Mouse (Mus musculus) heart, adult 2 months (tissue): ENCODE results near the gene Pim2. TPM values are rescaled to one million over a fixed set of nuclear protein-coding genes. Genes with fewer than 3 reads are reported as not detected.

Experiments
- DNase-seq, 2 experiments: peaks; one replicate each; pipeline ENCODE4 v3.0.0; 2021
- H3K27ac ChIP-seq: fragments of 200-600 bp; 2 replicates; pipeline ENCODE4 v1.8.1; 2022
- H3K27me3 ChIP-seq: fragments of 200-500 bp; 2 replicates; pipeline ENCODE4 v1.6.1; 2012; ENCODE audit warnings: mild to moderate bottlenecking, low read length, inconsistent platforms, mixed read lengths; ENCODE audit not compliant: control insufficient read depth, insufficient read depth
- H3K36me3 ChIP-seq: fragments of 200-500 bp; 2 replicates; pipeline ENCODE4 v1.6.1; 2012; ENCODE audit warnings: low read length, inconsistent platforms; ENCODE audit not compliant: control insufficient read depth, insufficient read depth
- H3K4me1 ChIP-seq: fragments of 200-500 bp; 2 replicates; pipeline ENCODE4 v1.6.1; 2011; ENCODE audit warnings: low read length; ENCODE audit not compliant: control insufficient read depth, insufficient read depth
- H3K4me3 ChIP-seq: fragments of 200-600 bp; 2 replicates; pipeline ENCODE4 v1.8.1; 2022
- H3K79me2 ChIP-seq: fragments of 200-500 bp; replicated peaks from 2 replicates; pipeline ENCODE4 v1.6.1; 2012; ENCODE audit warnings: mild to moderate bottlenecking, inconsistent platforms, low read length, moderate library complexity, mixed read lengths; ENCODE audit not compliant: control insufficient read depth, insufficient read depth
- H3K9ac ChIP-seq: fragments of 200-500 bp; 2 replicates; pipeline ENCODE4 v1.6.1; 2012; ENCODE audit warnings: low read depth, mild to moderate bottlenecking, control low read depth, inconsistent platforms, low read length, mixed read lengths
- CTCF ChIP-seq: fragments of 200-600 bp; IDR thresholded peaks from 2 replicates; pipeline ENCODE4 v1.8.1; 2022; ENCODE audit warnings: antibody characterized with exemption, mild to moderate bottlenecking, moderate library complexity
- EP300 ChIP-seq: fragments of 200-500 bp; IDR thresholded peaks from 2 replicates; pipeline ENCODE4 v1.6.1; 2011; ENCODE audit warnings: low read depth, low read length, control low read depth; ENCODE audit not compliant: insufficient read depth
- POLR2A ChIP-seq: fragments of 200-500 bp; IDR thresholded peaks from 2 replicates; pipeline ENCODE4 v1.6.1; 2011; ENCODE audit warnings: mild to moderate bottlenecking, low read depth, low read length, control low read depth; ENCODE audit not compliant: insufficient read depth
- WGBS: fragments of 180-500 bp; shearing (Covaris S2); methylation state at CpG from one replicate; pipeline ENCODE4 v1.1.7; 2018; 5-methylcytosine and 5-hydroxymethylcytosine counted together
- intact Hi-C: fragments of 180-260 bp; cut with DNase I; formaldehyde crosslinking; loops from one replicate; pipeline ENCODE4 v1.15.1; 2025
- polyA plus RNA-seq: library from polyadenylated mRNA; depleted of rRNA; stranded (reverse); fragments of >200 nt; gene quantifications from 2 replicates; pipeline ENCODE4 v1.2.3, GENCODE M21; 2012
- total RNA-seq, 2 experiments: library from RNA; stranded (reverse); gene quantifications; 2 replicates each; pipeline ENCODE4 v1.2.3; 2021

Pim2 gene
- total and polyA plus RNA-seq, 3 experiments: 2.6 to 5.7 (median 4.0) TPM

DNA sequence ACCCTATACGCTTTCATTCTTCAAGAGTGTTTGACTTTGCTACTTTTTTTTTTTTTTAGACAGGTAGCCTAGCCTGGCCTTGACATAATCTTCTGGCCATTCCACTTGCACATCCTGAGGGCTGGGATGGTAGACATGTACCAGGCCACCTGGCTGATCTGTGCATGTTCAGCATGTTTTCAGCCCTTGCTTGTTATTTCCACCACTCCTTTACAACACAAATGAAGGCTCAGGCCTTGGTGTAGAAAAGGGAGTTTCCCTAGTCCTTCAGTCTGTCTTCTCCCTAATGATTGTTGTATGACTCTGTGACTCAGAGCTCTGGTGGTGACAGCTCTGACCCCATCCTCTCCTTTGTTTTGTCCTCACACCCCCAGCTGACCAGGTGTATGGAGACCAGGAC, 10.9 kb upstream of the Pim2 start:
- no peaks in the 10 kb centered on the region for H3K4me1 ChIP-seq

DNA sequence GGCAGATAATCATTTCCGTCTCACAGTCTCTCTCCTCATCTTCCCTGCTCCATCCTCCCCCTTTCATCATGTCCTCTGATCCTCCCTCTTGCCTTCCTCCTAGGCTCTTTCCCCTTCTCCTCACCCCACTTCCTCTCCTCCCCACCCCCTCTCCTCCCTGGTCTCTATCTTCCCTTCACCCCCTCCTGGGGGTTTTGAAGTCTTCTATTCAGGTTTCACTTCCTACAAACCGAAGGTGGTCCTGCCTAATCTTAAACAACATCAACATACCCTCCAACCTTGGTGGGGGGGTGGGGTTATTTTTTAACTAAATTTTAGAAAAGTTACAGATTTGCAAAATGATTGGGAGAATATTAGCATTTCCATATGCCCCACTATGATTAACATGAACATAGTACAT, 9.6 kb upstream of the Pim2 start:
- H3K79me2 ChIP-seq: no peaks in the 10 kb centered on the region; the same call in 1 of the 2 replicates
- no peak for DNase-seq
- intact Hi-C loops: no loop called here
- TF ChIP-seq POLR2A (no peak), EP300 (no peak), CTCF (no peak)
- no peak overlapping the region for H3K9ac ChIP-seq
- no peaks in the 10 kb centered on the region for H3K36me3 ChIP-seq
- H3K27me3 ChIP-seq: no peaks in the 10 kb centered on the region
- 34% methylated on average over 2 of the region's 2 CpGs for WGBS
- H3K4me3 ChIP-seq: no peak overlapping the region
- H3K4me1 ChIP-seq: no peaks in the 10 kb centered on the region
- no peak overlapping the region for H3K27ac ChIP-seq

More for the DNA sequence above, 10.9 kb upstream of the Pim2 start:
- H3K79me2 ChIP-seq: no peaks in the 10 kb centered on the region; the same call in 1 of the 2 replicates
- no peaks in the 10 kb centered on the region for H3K36me3 ChIP-seq
- 83% methylated on average over 1 of the region's 1 CpGs for WGBS
- TF ChIP-seq EP300 (no peak), CTCF (no peak), POLR2A (no peak)
- H3K27me3 ChIP-seq: no peaks in the 10 kb centered on the region
- no peak overlapping the region for H3K27ac ChIP-seq
- H3K4me3 ChIP-seq: no peak overlapping the region
- no peak overlapping the region for H3K9ac ChIP-seq
- no peak for DNase-seq
- intact Hi-C loops: no loop called here

DNA sequence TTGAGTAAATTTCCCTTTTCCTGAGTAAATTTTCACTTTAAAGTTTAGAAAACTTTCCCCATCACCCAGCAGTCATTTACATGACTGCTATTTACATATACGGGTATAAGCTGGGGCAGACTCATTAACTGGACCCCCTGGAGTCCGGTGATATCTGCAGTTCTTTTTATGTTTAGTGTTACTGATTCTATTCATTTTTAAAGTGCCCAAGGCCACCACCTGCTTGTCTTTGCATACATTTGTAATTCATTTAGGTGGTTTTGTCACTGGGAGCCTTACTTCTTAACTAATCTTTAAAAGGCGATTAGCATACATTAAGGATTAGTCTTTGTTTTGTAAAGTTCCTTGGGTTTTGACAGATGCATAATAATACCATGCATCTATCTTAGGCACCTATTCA, 8.2 kb upstream of the Pim2 start:
- Histone ChIP-seq H3K27me3 (no peaks in the 10 kb centered on the region), H3K9ac (no peak overlapping the region), H3K27ac (no peak overlapping the region), H3K79me2 (no peaks in the 10 kb centered on the region; the same call in 1 of the 2 replicates), H3K36me3 (no peaks in the 10 kb centered on the region), H3K4me1 (no peaks in the 10 kb centered on the region), H3K4me3 (no peak overlapping the region)
- DNase-seq: no peak
- 53% methylated on average over 3 of the region's 3 CpGs for WGBS
- TF ChIP-seq POLR2A (no peak), CTCF (no peak), EP300 (no peak)
- intact Hi-C loops: no loop called here

DNA sequence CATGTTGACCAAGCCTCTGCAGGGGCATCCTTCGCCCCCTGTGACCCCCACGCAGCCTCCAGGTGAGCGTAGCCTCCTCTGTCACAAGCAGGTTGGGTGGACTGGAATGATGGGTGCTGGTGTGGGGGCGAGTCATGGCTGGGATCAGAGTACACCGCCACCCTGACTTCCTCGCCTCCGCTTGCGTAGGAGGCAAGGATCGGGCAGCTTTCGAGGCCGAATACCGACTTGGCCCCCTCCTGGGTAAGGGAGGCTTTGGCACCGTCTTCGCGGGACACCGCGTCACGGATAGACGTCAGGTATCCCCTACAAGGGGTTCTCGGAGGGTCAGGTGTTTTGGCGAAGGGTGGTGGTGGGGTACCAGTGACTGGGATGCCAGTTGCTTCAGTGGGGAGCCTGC, 433 bp downstream of the Pim2 start:
- intact Hi-C loops: no loop called here

DNA sequence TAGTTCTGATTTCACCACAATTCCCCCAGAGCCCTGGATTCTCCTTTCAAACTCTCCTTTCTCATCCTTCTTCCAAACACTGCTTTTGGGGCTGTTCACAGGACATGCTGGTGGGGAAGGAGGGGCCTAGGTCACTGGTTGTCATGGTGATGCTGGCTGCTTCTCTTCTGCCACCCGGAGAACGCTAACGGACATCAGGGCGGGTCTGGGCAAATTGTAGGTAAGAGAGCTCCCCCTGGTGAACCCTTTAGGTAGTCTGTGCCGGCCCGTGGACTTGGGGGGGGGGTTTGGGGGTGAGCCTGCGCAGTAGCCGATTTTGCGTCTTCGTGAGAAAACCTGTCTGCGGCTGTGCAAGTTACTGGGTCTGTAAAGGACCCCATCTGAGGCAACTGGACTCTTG, 1.8 kb downstream of the Pim2 start:
- Histone ChIP-seq H3K4me3 (no peak overlapping the region), H3K9ac (no peak overlapping the region), H3K4me1 (no peaks in the 10 kb centered on the region), H3K27ac (no peak overlapping the region), H3K36me3 (no peaks in the 10 kb centered on the region), H3K79me2 (no peaks in the 10 kb centered on the region), H3K27me3 (no peaks in the 10 kb centered on the region)
- DNase-seq: peak; percentile 55 to 58
- WGBS: 12% methylated on average over 11 of the region's 11 CpGs
- intact Hi-C loops: loop anchor here (5.0 kb wide), 1 partner anchor 33 kb away; no protein-coding TSS in a partner anchor
- no peak for TF ChIP-seq EP300
- peak; percentile 63 for TF ChIP-seq CTCF

More for the DNA sequence above, 433 bp downstream of the Pim2 start:
- H3K4me3 ChIP-seq: peak overlapping the region; percentile 54
- H3K27me3 ChIP-seq: no peaks in the 10 kb centered on the region
- no peaks in the 10 kb centered on the region for H3K79me2 ChIP-seq
- no peaks in the 10 kb centered on the region for H3K4me1 ChIP-seq
- H3K27ac ChIP-seq: peak overlapping the region; percentile 5; the same call in 1 of the 2 replicates
- peak overlapping the region; percentile 57 for H3K9ac ChIP-seq
- TF ChIP-seq EP300 (no peak), POLR2A (no peak), CTCF (no peak)
- WGBS: 18% methylated on average over 21 of the region's 21 CpGs
- DNase-seq: peak in 1 of 2 experiments; percentile 37
- no peaks in the 10 kb centered on the region for H3K36me3 ChIP-seq

DNA sequence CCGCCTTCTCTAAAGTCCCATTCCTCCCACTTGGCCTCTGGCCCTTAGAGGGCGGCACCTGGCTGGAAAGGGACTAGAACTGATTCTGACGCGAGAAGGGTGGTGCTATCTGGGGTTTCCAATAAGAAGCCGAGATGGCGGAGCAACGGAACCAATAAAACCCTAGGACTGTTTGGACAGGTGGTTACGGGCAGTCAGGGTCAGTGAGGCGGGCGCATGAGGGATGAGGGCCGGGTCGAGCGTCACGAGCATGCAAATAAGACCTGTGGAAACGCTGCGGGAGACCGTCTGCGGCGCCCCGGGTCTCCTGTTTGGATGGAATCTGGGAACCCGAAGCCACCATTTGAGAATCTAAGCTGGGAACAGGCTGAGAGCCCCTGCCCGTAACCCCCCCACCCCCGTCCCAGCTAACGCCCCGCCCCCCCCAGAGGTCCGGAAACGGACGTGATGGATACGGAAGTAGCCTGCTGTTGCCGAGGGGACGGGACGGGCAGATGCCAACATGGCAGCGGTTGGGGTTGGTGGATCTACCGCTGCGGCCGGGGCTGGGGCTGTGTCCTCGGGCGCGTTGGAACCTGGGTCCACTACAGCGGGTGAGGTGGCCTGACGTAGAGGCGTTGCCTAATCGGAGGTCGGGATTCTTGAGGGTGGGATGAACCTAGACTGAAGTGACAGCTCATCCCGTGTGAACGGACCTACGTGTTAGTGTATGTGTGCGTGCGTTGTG, 5.9 kb downstream of the Pim2 start, which contains the start of gene Slc35a2:
Gene Slc35a2 (plus strand): TSS at position 188 of the 727 bp plus-strand sequence.
- H3K4me1 ChIP-seq: no peaks in the 10 kb centered on the region
- intact Hi-C loops: loop anchor here (1.0 to 5.0 kb wide), 2 partner anchors 11 to 37 kb away; no protein-coding TSS in a partner anchor
- WGBS: 12% methylated on average over 49 of the region's 49 CpGs
- H3K79me2 ChIP-seq: no peaks in the 10 kb centered on the region
- no peaks in the 10 kb centered on the region for H3K27me3 ChIP-seq
- TF ChIP-seq EP300: peak; percentile 6; the same call in 1 of the 2 replicates
- peak; percentile 26 for TF ChIP-seq CTCF
- TF ChIP-seq POLR2A: peak; percentile 65
- H3K9ac ChIP-seq: peak within 1 kb of the TSS; percentile 81
- H3K36me3 ChIP-seq: no peaks in the 10 kb centered on the region
- DNase-seq: peak; percentile 87 to 90
- peak within 1 kb of the TSS; percentile 74 for H3K4me3 ChIP-seq
- H3K27ac ChIP-seq: peak within 1 kb of the TSS; percentile 87
